Mouse (Mus musculus) ES-Bruce4 (cell line): ENCODE data around the gene D030056L22Rik.

Experiments used
- CTCF ChIP-seq: IDR thresholded peaks from one replicate; pipeline ENCODE4 v1.8.1; 2011; ENCODE audit warnings: low read depth, low read length
- EP300 ChIP-seq: IDR thresholded peaks from 2 replicates; pipeline ENCODE4 v1.6.1; 2011; ENCODE audit warnings: low read depth, low read length; ENCODE audit not compliant: insufficient read depth
- POLR2A ChIP-seq: IDR thresholded peaks from one replicate; pipeline ENCODE4 v1.8.1; 2011; ENCODE audit warnings: low read length; ENCODE audit not compliant: insufficient read depth

DNA sequence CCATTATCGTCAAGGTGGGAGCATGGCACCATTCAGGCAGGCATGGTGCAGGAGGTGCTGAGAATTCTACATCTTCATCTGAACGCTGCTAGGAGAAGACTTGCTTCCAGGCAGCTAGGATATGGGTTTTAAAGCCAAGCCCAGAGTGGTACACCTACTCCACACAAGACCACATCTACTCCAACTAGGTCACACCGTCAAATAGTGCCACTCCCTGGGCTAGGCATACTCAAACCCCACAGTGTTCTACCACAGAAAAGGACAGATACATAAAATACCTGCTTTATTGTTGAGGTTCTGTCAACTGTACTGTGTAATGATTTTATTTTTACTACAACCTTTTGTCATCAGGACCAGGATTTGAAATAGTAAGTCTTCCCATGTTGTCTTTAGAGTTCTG, 17.9 kb upstream of the D030056L22Rik start:
- TF ChIP-seq EP300, result no peak
- TF ChIP-seq CTCF, result no peak
- TF ChIP-seq POLR2A, result no peak
